Mouse (Mus musculus) liver, postnatal 0 days (tissue): Measurements from ENCODE around the gene Zic3.

Experiments used
- CTCF ChIP-seq: sonication (generic); IDR thresholded peaks from 2 replicates; pipeline ENCODE4 v1.5.1; 2016; ENCODE audit warnings: antibody characterized with exemption, low read depth
- EP300 ChIP-seq: IDR thresholded peaks from 2 replicates; pipeline ENCODE4 v1.6.1; 2016; ENCODE audit warnings: antibody characterized with exemption, low read depth, mild to moderate bottlenecking

DNA sequence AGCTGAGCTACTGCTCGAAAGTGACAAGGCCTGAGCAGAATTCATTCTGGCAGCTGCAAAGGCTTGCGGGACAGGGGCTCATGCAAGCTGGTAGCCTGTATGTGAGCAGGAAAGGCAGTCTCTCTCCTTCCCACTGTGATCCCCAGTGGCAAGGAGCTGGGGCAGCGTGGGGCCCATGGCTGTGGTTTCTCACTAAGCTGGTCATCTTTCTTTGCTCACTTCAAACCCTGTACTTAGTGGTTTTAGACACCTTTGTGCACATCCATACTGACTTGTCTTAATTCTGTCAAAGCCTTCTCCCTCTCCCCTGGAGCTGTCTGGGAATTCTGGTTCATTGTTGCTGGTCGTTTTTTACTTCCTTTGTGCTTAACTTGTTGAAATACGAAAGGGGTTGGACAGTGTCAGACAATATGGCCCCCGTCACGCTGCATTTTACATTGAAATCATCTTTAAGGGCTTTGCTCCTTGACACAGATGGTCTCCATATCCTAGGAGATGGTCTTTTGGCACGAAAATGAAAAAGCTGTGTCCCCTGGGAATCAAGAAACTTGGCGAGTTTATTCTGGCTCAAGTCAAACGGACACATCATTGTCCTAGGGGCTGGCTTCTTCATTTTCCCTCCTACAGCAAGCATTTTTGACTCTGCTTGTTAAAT lies 34.9 kb upstream of the Zic3 start:
- TF ChIP-seq CTCF: no peak
- TF ChIP-seq EP300: no peak
